Mouse (Mus musculus): ENCODE measurements around the gene Prkag1.

GRCm38 (mm10) chr15:98796803-98797595 lies 34.3 kb downstream of the Prkag1 start:
- TF ChIP-seq POLR2A (IDR thresholded peaks at IDR 0.05; ENCODE audit: insufficient read depth, low read depth, low read length): no peak
- no peak for TF ChIP-seq CTCF (IDR thresholded peaks at IDR 0.05; ENCODE audit: insufficient read depth, low read depth, low read length)

All from olfactory bulb, adult 2 months (tissue).